Mouse (Mus musculus) gastrocnemius, postnatal 14 days (tissue): ENCODE results near the gene Acy3. TPM values are rescaled to one million over a fixed set of nuclear protein-coding genes. Genes with fewer than 3 reads are reported as not detected.
"Not testable (repeated sequence)": the region's sequence is repeated elsewhere in the genome, so short reads cannot be mapped to it uniquely, and the experiment has no call there.

Experiments used
- DNase-seq: peaks from one replicate; pipeline ENCODE4 v3.0.0; 2021; ENCODE audit warnings: mixed read lengths
- intact Hi-C: fragments of 180-260 bp; cut with DNase I; formaldehyde crosslinking; loops from one replicate; pipeline ENCODE4 v1.15.1; 2025; ENCODE audit warnings: low total_unique reads
- long read RNA-seq, 2 experiments: library from polyadenylated mRNA; stranded (forward); transcript quantifications; one replicate each; pipeline ENCODE4 v2.0.0; 2021
- total RNA-seq, 2 experiments: library from RNA; stranded (reverse); gene quantifications; 2 replicates each; pipeline ENCODE4 v1.2.3; 2021

The Acy3 gene
- 1 to 10 TPM; 3.6 to 4.2 TPM for total RNA-seq
- long read RNA-seq, experiment 1, partial matches to known transcripts: 1 of 2 reads
- long read RNA-seq, experiment 1, other reads (novel, unspliced or antisense): 0 of 2 reads
- long read RNA-seq, experiment 2, partial matches to known transcripts: 0 of 4 reads
- long read RNA-seq, experiment 2, other reads (novel, unspliced or antisense): 3 of 4 reads

- intact Hi-C loops: no loop called here
- peak; percentile 86 for DNase-seq
Observed at GRCm38 (mm10) chr19:3986334-3986733, at the start of gene Acy3. Acy3 (plus strand) TSS chr19:3986570.

- no peak for DNase-seq
- intact Hi-C loops: no loop called here
Observed at GRCm38 (mm10) chr19:3942315-3942714, 44.1 kb upstream of the Acy3 start.

DNA sequence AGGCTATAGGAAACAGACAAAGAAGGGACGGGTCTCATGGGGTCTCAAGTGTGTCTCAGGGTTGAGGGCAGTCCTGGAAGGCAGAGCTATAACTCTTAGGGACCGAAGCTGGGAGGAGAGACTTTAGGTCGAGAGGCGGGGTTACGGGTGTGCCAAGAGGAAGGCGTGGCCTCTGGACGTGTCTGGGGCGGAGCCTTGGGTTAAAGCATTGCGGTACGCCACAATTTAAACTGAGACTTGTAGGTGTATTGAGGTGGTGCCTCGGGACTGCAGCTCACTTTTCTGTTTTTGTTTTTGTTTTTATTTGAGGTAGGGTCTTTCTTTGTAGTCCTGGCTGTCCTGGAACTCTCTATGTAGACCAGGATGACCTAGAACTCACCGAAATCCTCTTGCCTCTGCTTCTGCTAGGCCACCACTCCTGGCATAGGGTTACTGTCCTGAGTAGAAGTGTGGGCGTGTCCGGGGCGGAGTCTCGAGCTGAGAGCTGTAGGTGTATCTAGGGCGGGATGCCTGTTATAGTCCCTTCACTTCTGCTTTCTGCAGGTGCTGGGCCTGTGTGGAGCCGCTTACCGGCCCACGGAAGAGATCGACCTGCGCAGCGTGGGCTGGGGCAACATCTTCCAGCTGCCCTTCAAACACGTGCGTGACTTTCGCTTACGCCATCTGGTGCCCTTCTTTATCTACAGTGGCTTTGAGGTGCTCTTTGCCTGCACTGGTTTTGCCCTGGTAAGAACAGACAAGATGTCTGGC, 43.2 kb upstream of the Acy3 start:
- DNase-seq: no peak
- intact Hi-C loops: no loop called here

DNA sequence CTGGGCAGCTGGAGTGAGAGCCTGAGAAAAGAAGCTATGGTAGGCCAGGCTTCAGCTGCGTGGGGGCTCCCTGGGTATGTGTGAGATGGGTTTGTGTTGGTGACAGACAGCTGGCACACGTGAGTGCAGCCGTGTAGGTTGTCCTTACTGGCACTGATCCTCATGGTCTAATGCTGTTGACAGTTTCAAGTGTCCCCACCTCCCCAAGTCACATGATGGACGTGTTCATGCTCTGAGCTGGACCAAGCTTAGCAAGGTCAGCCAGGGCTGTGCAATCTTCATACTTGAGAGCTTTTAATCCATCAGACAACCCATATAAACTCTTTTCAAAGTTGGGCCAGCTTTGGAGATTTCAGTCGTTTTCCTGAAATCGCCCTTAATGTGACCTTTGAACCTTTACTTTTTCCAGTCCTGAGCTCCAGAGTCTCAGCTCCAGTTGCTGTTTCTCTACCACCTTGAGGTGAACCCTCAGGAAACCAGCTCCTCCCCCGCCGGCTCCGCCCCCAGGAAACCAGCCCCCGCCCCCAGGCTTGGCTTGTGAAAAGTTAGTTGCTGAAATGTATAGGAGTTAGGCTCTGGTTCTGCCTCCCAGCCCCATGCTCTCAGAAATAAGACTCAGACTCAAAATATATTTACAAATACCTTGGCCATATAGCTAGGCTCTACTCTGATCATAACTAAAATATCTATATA, 40.4 kb upstream of the Acy3 start:
- intact Hi-C loops: loop anchor here (2.0 kb wide), 1 partner anchor 35 kb away; no protein-coding TSS in a partner anchor
- no peak for DNase-seq

- intact Hi-C loops: loop anchor here (2.0 kb wide), 1 partner anchor 34 kb away; no protein-coding TSS in a partner anchor
Observed at GRCm38 (mm10) chr19:3946715-3947114, 39.7 kb upstream of the Acy3 start.

GRCm38 (mm10) chr19:3947813-3948212, 38.6 kb upstream of the Acy3 start:
- DNase-seq: no peak
- intact Hi-C loops: loop anchor here (2.0 kb wide), 1 partner anchor 33 kb away; no protein-coding TSS in a partner anchor

More at GRCm38 (mm10) chr19:3946715-3947114, 39.7 kb upstream of the Acy3 start:
- DNase-seq: peak; percentile 59

DNA sequence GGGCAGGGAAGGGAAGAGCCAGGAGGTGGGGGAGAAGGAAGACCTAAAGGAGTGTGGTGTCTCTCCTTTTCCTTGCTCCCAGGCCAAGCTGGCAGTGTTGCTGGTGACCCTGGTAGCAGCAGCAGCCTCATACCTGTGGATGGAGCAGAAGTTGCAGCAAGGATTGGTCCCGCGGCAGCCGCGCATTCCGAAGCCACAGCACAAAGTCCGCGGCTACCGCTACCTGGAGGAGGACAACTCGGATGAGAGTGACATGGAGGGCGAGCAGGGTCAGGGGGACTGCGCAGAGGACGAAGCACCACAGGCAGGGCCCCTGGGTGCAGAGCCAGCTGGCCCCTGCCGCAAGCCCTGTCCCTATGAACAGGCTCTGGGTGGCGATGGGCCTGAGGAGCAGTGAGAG, 37.8 kb upstream of the Acy3 start:
- DNase-seq: no peak
- intact Hi-C loops: no loop called here

DNA sequence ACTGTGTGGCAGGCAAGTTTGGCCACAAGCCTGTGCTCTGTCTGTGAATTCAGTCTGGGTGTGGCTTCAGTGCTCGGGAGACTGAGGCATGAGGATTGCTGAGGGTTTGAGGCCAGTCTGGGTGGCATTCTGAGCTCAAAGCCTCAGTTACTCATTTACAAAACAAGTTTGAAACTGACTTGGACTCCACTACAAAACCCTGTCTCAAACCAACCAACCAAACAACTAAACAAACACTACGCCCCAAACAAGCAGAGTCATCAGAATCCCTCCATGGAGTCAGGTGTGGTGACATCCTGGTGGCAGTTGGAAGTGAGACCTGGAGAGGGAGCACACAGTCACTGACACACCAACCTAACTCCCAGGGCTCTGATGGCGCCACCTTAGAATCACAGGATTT, 36.0 kb upstream of the Acy3 start:
- intact Hi-C loops: no loop called here
- no peak for DNase-seq

- DNase-seq: no peak
- intact Hi-C loops: no loop called here
Observed at GRCm38 (mm10) chr19:3951461-3951860, 34.9 kb upstream of the Acy3 start.

- DNase-seq: no peak
- intact Hi-C loops: no loop called here
Observed at GRCm38 (mm10) chr19:3952099-3952498, 34.3 kb upstream of the Acy3 start.

GRCm38 (mm10) chr19:3955033-3955432, 31.3 kb upstream of the Acy3 start:
- intact Hi-C loops: no loop called here

GRCm38 (mm10) chr19:3955804-3956203, 30.6 kb upstream of the Acy3 start:
- no peak for DNase-seq
- intact Hi-C loops: no loop called here

More at GRCm38 (mm10) chr19:3955033-3955432, 31.3 kb upstream of the Acy3 start:
- no peak for DNase-seq

DNA sequence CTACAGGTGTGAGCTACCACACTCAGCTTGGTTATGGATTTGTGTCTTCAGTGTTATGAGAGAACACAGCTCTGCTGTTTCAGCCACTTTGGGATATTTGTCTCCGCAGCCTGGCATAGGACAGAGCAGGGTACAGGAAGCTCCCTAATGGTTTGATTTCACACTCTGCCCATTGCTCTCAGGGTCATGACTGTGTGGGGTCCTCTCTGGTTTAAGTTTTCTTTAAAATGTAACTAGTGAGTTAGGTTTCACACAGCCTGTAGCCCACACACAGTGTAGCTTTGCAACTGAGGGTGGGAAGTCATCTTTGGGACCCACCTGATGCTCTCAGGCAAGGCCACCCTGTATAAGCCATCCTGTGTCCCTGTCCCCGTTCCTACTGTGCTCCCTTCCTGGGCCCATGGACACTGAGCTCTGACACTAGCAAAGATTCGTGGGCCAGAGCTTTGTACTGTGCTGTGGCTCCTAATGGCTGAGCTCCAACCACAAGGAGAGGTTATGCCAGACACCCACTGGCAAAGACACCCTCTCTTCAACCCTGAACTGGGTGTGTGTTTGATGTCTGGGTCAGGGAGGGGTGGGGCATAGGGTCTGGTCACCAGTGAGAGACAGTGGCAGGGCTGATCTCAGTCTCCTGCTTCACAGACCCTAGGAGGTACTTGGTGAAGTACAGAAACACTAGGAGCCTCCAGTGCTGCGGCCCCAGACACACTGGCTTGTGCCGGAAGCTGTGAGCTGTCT, 28.9 kb upstream of the Acy3 start:
- DNase-seq, intact Hi-C loops: not testable (repeated sequence)

- intact Hi-C loops: no loop called here
- DNase-seq: no peak
Observed at GRCm38 (mm10) chr19:3958470-3958869, 27.9 kb upstream of the Acy3 start, which contains the start of gene Aldh3b3. Aldh3b3 (plus strand) TSS chr19:3958645.

- intact Hi-C loops: no loop called here
- DNase-seq: no peak
Observed at GRCm38 (mm10) chr19:3959030-3959429, 27.3 kb upstream of the Acy3 start.

DNA sequence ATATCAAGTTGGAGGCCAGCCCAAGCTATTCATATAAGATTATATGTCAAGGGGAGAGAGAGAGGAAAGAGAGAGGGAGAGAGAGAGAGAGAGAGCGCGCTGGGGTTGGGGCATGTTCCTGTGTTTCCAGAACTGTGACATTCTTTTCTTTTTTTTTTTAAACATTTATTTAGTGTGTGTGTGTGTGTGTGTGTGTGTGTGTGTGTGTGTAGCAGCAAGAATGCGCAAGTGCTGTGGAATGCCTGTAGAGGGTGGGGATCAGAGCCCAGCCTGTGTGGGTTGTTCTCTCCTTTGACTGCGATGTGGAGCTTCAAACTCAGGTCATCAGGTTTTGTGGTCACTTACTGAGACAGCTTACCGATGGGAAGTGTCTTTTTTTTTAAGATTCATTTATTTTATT, 26.2 kb upstream of the Acy3 start:
- intact Hi-C loops: no loop called here
- no peak for DNase-seq

DNA sequence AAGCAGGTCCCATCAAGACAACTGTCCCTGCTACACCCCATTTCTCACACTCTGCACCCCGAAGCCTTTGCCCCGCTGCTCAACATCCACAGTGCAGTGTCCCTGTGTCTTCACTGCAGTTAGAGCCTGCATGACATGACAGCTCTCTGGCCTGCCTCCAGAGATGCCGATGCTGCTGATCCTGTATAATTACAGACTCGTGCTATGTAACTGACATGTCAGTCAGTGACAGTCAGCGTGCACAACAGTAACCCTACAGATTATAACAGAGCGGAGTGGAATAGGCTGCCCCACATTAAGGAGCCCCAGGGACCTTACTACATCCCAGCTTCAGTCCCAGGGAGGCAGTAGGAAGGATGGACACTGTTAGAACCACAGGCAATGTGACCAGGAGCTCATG, 24.6 kb upstream of the Acy3 start:
- intact Hi-C loops: not testable (repeated sequence)

DNA sequence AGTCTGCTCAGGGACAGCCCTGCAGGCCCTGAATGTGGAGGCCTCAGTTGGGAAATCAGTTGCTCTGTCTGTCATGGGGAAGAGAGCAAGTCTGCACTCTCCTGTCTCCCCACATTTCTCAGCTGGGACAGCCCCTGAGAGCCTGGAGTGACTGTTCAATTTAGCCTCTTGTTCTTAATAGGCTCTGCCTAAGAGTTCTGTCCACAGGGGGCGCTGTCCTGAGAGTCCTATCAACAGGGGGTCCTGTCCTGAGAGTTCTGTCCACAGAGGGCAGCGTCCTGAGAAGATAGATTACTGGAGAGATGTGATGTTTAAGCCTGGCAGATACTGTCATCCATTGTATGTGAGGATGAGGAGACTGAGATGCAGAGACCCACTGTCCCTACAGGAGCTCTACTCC, 23.9 kb upstream of the Acy3 start:
- DNase-seq: no peak
- intact Hi-C loops: no loop called here

More for the DNA sequence above, 24.6 kb upstream of the Acy3 start:
- DNase-seq: not testable (repeated sequence)

GRCm38 (mm10) chr19:3964030-3964429, 22.3 kb upstream of the Acy3 start:
- intact Hi-C loops: no loop called here
- no peak for DNase-seq
